Mouse (Mus musculus) c-Kit-positive CD71-positive TER-119-positive erythroid progenitor cells, embryonic 14.5 days (primary cell): ENCODE measurements at regions not wholly inside any gene's neighbourhood (a gene's known extent, or its start where the extent isn't known, plus 50 kb on each side); places are given as distances from the start of the nearest gene placed in this dataset.

Experiments
- DNase-seq: peaks from one replicate; pipeline ENCODE4 v3.0.0-alpha.2; 2013; ENCODE audit warnings: low spot score

DNA sequence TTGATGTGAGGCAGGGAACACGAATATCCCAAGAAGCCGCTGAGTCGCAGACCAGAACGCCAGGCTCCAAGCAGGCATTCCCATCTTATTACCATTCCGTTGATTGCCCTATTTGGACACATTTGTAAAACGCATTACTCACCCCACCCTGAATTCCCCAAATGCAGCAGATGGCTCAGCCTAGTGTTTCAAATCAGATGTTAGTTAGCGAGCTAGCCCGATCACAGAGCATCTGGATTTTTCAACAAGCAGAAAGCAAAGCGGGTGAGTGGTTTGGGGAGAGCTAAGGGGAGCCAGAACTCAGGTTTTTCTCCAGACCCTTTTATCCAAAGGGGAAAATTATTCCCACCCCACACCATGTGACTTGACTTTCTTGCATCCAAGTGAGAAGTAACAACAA lies 273.2 kb downstream of the Rwdd3 start:
- no peak for DNase-seq

- DNase-seq = no peak
Observed at GRCm38 (mm10) chr3:120897758-120898157, 273.7 kb downstream of the Rwdd3 start.

GRCm38 (mm10) chr3:120897221-120897620 lies 274.3 kb downstream of the Rwdd3 start:
- no peak for DNase-seq

DNA sequence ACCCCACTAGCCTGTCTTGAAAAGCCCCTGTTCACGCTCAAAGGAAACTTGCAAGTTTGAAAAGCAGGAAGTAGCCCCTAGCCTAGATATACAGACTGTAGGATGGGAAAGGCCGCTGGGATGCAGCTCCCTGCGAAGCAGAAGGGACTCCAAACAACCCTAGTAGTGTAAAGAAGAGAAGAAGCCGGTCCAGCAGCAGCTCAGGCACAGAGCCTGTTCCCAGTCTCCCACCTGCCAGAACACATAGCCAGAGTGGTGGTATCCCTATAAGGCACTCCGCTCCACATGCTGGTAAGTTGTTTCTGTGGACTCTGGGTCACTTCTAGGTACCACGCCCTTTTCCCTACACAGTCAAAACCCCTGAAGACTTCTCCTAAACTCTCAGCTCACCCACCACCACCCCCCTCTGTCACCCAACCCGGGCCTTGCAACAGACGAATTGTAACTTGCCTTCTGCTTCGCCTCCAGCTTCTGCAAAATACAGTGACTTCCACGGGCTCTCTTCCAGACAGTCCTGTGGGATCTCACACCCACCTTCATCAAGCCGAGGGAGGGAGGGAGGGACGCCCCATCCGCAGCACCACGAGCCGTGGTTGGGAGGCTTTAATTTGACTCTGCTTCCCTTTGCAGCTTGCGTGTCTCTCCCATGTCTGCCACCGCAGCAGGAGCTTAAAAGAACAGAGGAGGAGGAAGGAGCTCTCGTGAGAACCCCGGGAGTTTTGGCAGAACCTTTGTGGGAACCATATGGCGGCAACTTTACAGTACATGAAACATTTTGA lies 285.2 kb downstream of the Rwdd3 start:
- no peak for DNase-seq

DNA sequence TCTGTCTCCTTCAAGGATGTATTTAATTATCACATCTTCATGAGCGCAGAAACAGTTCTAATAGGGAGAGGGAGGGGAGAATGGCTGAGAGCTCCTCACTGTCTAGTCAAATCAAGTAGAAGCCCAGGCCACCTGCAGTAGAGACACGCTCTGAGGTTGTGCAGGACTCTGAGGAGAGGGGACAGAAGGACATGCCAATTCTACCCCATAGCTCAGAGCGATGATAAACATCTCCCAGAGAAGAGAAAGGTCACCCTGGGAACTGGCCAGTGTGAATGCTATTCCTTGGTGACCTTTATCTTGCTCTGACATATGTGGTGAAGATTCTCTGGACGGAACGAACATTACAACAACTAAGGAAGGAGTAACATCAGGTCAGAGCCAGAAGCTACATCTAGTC lies 286.1 kb downstream of the Rwdd3 start:
- DNase-seq = no peak

DNA sequence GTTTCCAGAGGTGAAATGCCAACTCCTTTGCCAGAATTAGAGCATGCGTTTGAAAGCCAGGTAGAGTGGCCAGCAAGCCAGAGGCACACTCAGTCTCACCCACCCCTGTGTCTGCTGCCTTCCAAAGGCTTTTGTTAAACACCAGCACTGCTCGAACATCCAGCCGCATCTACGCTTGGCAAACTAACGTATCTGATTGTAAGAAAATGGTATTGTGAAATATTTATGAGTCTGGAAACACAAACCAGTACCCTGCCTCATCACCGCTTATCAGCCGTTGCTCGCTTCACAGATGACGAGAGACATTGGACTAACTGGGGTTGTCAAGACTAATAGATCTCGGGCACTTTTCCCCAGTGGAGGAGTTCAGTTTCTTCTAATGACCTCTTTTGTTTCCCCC lies 287.3 kb downstream of the Rwdd3 start:
- DNase-seq = no peak

- DNase-seq = no peak
Observed at GRCm38 (mm10) chr3:120883650-120884049, 287.8 kb downstream of the Rwdd3 start.

DNA sequence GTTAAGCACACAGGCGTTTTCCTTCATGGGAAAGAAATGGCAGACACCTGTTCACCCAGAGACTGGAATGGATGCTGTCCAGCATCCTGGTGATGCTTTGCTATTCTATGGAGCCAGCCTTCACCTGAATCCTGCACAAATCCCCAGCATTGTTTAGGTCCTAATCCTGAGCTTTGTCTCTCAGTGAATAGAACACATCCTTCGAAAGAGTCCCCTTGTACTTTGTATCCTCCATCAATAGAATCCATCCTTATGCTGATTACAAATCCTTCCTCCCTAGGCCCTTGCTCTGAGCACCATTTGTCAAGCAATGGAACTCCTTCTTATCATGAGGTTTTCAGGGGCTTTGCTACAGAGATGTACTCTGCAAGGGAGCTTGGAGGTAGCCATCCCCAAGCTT lies 292.1 kb downstream of the Rwdd3 start:
- DNase-seq = no peak

- DNase-seq = no peak
Observed at GRCm38 (mm10) chr3:120875740-120876139, 295.8 kb downstream of the Rwdd3 start.

- DNase-seq = no peak
Observed at GRCm38 (mm10) chr3:120865036-120865435, 306.5 kb downstream of the Rwdd3 start.

GRCm38 (mm10) chr3:120861641-120862040 lies 309.9 kb downstream of the Rwdd3 start:
- no peak for DNase-seq

- no peak for DNase-seq
Observed at GRCm38 (mm10) chr3:120858281-120858680, 313.2 kb downstream of the Rwdd3 start.

- DNase-seq = no peak
Observed at GRCm38 (mm10) chr3:120854322-120854721, 317.2 kb downstream of the Rwdd3 start.

DNA sequence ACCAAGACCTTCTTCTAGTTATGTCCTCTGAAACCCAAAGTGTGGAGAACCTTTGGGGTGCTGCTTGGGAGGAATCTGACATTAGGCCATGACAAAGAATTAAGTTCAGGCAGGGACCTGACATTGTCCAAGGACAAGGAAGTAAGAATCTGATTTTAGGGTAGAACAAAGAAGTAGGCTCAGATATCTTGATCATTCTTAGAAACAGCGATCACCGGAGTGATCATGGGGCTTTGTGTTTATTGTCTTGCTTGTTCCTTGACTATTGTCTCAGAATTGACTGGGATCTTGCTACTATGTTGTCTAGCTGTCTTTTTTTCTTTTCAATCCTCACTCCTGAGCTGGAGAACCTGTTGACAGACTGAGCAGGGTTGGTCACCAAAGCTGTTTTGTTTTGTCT lies 327.9 kb downstream of the Rwdd3 start:
- no peak for DNase-seq

DNA sequence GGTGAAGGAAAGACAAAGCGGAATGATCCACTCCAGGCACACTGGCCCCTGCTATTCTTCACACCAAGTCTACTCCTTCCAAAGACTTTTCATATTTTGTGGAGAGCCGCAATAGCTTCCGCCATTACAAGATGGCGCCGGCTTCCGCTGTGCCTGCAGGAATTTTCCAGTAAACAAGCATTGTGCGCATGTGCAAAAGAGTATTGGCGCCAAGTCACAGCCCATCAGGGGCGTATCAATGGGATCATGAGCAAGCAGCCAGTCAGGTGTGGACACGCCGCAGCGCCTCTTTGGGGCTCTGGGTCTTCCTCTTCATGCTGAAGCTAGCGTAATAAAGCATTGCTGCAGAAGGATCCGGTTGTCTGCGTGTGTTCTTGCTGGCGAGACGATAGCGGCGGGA lies 348.0 kb downstream of the Rwdd3 start:
- no peak for DNase-seq

DNA sequence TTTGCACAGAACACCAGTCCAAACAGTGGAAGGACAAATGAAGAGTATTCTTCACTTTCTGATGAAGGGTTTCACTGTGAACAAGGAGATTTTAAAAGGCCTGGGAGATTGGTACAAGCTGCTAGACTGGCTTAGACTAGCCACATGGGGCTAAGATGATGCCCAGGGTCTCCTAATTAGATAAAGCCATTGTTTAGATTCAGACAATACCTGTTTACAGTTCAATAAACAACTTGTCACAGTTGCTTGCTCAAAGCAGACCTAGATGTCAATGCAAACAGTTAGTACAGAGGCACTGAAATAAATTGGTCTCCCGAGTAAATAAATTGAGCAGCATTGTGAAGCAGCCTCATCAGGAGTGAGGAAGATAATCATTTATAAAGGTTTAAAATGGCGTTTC lies 359.6 kb downstream of the Rwdd3 start:
- no peak for DNase-seq

GRCm38 (mm10) chr3:120810527-120810926 lies 361.0 kb downstream of the Rwdd3 start:
- no peak for DNase-seq

DNA sequence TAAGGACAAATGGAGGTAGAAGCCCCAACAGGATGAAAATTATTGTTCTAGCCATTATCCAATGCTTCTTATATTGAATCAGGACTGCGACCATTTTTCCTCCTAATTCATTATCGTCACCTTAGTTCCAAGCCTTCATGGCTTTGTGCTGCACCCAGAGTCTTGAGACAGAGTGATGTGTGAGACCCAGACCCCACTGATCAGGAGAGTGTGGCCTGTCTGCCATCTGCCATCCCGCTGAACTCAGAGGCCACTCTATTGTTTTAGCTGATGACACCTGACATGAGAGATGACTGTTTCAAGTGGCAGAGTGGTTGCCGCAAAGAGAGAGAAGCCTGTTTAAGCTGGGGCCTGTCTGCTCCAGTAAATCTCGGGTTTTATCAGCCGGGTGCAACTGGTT lies 361.4 kb downstream of the Rwdd3 start:
- no peak for DNase-seq

- DNase-seq = no peak
Observed at GRCm38 (mm10) chr3:120786659-120787058, 384.8 kb downstream of the Rwdd3 start.

DNA sequence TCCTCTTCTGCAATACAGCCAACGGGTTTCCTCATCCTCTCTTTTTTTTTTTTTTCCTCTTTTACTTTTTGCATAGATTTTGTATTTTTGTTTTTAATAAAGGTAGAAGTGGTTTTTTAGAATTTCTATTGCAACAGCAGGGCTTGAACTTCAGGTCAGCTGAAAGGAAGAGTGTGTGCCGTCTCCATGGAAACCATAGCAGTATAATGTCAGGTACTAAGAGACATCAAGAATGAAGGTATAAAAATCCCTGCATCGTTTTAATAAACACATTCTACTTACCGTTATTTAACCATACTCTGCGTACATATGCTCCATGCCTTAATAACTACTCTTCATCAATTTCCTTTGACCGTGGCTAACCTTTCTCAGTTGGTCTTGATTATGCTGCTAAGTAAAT lies 390.0 kb downstream of the Rwdd3 start:
- no peak for DNase-seq

DNA sequence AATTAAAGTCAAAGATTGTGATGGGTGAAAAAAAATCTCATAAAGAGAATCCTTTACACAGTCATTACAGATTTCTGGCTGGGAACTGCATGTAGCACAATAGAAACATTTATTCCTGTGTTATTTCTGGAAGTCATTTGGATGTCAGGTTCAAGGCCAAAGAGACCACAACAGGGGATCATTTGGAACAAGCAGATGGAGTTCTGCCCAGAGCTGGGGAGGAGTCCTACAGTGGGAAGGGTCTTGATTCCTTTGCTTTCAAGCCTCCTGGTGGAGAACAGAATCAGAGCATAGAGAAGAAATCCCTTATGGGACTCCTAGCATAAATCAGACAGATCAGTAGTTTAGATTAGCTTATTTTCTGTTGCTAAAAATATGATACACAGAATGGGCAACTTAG lies 392.4 kb downstream of the Rwdd3 start:
- no peak for DNase-seq

- no peak for DNase-seq
Observed at GRCm38 (mm10) chr3:120774951-120775350, 396.5 kb downstream of the Rwdd3 start.

DNA sequence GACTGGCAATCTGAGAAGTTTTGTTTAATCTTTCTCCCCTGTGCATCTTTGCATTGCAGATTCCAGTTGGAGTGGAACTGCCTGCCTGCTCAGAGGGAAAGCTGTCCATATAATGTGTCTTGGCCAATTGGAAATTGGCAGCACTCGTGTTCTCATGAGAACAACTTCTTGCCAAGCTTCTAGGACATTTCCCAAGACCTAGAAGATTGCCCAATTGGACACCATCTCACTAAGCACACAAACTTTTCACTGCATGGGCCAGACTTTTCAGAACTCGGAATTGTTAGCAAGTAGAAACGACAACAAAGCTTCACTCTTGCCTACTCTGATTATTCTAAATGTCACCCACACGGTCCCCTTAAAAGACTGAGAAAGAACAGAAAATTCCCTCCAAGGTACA lies 409.8 kb downstream of the Rwdd3 start:
- no peak for DNase-seq

- DNase-seq = no peak
Observed at GRCm38 (mm10) chr3:120761223-120761622, 410.3 kb downstream of the Rwdd3 start.
